Mouse (Mus musculus) gastrocnemius, postnatal 25 days (tissue): ENCODE measurements around the gene Tspyl2. TPM values are rescaled to one million over a fixed set of nuclear protein-coding genes. Genes with fewer than 3 reads are reported as not detected.

Source experiments
- total RNA-seq, 2 experiments: library from RNA; stranded (reverse); gene quantifications; 1 replicate in 1 of 2; 2 replicates in 1 of 2; pipeline ENCODE4 v1.2.3; 2021

The Tspyl2 gene
- total RNA-seq, 2 experiments from 2014 or later, result 8.2 to 9.3 TPM

Other genes with a start within 250 kb of the Tspyl2 start
- 10 to 100 TPM; 23.1 to 28.2 TPM for gene Iqsec2, start 198.2 kb downstream of the Tspyl2 start, total RNA-seq
- gene Kdm5c, start 109.4 kb downstream of the Tspyl2 start, total RNA-seq, result 10 to 100 TPM; 16.8 to 26.9 TPM
- 1 to 10 TPM in 1 of 2 experiments, under 1 TPM in 1; 0.72 to 1.3 TPM for gene Kantr, start 14.9 kb downstream of the Tspyl2 start, total RNA-seq
- gene Gpr173, start 26.3 kb upstream of the Tspyl2 start, total RNA-seq, result 1 to 10 TPM in 1 of 2 experiments, under 1 TPM in 1; 0.41 to 1.2 TPM
- not detected for gene Cldn34a, start 220.9 kb upstream of the Tspyl2 start, total RNA-seq